Mouse (Mus musculus): ENCODE measurements around the gene Tmsb15b2.

Gene Tmsb15b2

GRCm38 (mm10) chrX:136925863-136926262 is 49.4 kb downstream of the Tmsb15b2 start:
- CTCF ChIA-PET, result no interaction called here
- POLR2A ChIA-PET, result no interaction called here
